ENCODE assay signal across 8 mouse cellular contexts in genomic region chr16:17146772-17147235, GRCm38 (mm10). TPM values are rescaled to one million over a fixed set of nuclear protein-coding genes. Genes with fewer than 3 reads are reported as not detected.
DNase-seq lines count a peak whose midpoint lies in the region; ATAC-seq lines count a peak whose summit lies in the region.

TSS of gene Ccdc116 (minus strand) at chr16:17147229.

- under 1% methylated on average over 34 of the region's 34 CpGs for WGBS in hindbrain, embryonic 14.5 days

- H3K27me3 ChIP-seq in hindbrain, embryonic 14.5 days (ENCODE audit: control insufficient read depth, insufficient read depth, low read length), result no peaks in the 10 kb centered on the region

- peak within 1 kb of the TSS; percentile 77 for H3K9ac ChIP-seq in hindbrain, embryonic 14.5 days

- H3K4me2 ChIP-seq in hindbrain, embryonic 14.5 days (replicated peaks), result peak within 1 kb of the TSS; percentile 96

- peak within 1 kb of the TSS; percentile 68 for H3K4me3 ChIP-seq in hindbrain, embryonic 14.5 days (replicated peaks; ENCODE audit: low read length)

- H3K9me3 ChIP-seq in hindbrain, embryonic 14.5 days (ENCODE audit: control insufficient read depth, low read length), result no peaks in the 10 kb centered on the region

- H3K4me1 ChIP-seq in hindbrain, embryonic 14.5 days (replicated peaks; ENCODE audit: control insufficient read depth, insufficient read depth, low read length), result peaks cover 10% of the 10 kb centered on the region

- peak within 1 kb of the TSS; percentile 74 for H3K27ac ChIP-seq in hindbrain, embryonic 14.5 days

- peak; percentile 82 for DNase-seq in T-cell, adult 2 months (ENCODE audit: low spot score)
- peak; percentile 87 to 92 for DNase-seq in cerebellum, postnatal 25 days
- peak; percentile 56 to 57 for DNase-seq in frontal cortex, postnatal 25 days (ENCODE audit: low spot score in 2 of 2)
- peak; percentile 87 for DNase-seq in hindbrain, embryonic 14.5 days (ENCODE audit: low spot score)
- peak; percentile 63 to 68 for DNase-seq in layer of hippocampus, postnatal 25 days (ENCODE audit: extremely low spot score in 1 of 2, low spot score in 1 of 2)
- DNase-seq in lung, postnatal 14 days, result peak; percentile 73
- DNase-seq in ovary, postnatal 36 days (ENCODE audit: low spot score), result peak; percentile 79
- peak; percentile 76 for DNase-seq in thymus, postnatal 14 days

- ATAC-seq in hindbrain, embryonic 14.5 days (ENCODE audit: low FRiP score), result peak; percentile 91

- H3K36me3 ChIP-seq in hindbrain, embryonic 14.5 days (replicated peaks; ENCODE audit: control insufficient read depth, insufficient read depth), result peaks cover 13% of the 10 kb centered on the region

RNA-seq across cellular contexts. Expression of gene Ccdc116, which starts in this region (rescaled TPM):
- 3.6 and 3.7 TPM in 2 replicates for polyA plus RNA-seq in hindbrain, embryonic 14.5 days (2014; fragmentation: Nextera tagmentation; extraction: Ambion mirVana)
- total RNA-seq in layer of hippocampus, postnatal 25 days (2021), result 1 to 10 TPM; 2.1 to 2.2 TPM

Comparison
In these comparisons a context has a peak if more than half of its experiments do, and no peak if none do; other contexts are left out.
1. Peak in every context shown above with its lines: DNase-seq, ATAC-seq, H3K4me3 ChIP-seq and H3K27ac ChIP-seq.